Mouse (Mus musculus) adrenal gland, postnatal 4 days (tissue): ENCODE measurements around the gene Lrrc8a. TPM values are rescaled to one million over a fixed set of nuclear protein-coding genes. Genes with fewer than 3 reads are reported as not detected.

Experiments used
- DNase-seq, 2 experiments: peaks; one replicate each; pipeline ENCODE4 v3.0.0; 2021 to 2022; ENCODE audit warnings: low spot score in 2 of 2, mixed read lengths in 2 of 2
- total RNA-seq, 2 experiments: library from RNA; stranded (reverse); gene quantifications; 2 replicates each; pipeline ENCODE4 v1.2.3; 2021

Lrrc8a gene
- total RNA-seq, 2 experiments from 2014 or later = 46.2 to 47.3 TPM

DNA sequence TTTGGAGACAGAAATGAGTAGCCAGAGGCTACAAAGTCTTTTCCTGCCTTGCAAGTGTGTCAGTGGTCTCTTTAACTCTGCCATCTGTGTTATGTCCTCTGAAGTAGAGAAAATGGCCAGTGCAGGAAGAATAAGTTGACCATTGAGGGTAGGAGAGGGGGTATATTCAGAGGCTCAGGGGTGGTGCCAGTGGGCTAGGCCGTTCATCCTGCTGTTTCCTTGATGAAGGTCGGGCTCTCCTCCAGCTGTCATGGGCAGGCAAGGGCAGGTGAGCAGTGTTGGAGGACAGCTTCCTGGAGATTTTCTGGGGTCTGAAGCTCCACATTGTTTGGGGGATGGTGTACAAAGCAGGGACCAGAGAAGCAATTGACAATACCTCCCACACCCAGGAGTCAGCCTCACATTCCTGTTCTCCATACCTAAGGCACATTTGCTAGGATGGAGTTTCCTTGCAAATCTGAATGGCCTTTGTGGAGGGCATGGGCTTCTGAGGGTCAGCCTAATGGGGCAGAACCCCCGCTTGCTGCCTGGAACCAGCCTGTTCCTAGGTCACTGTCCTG, 1.5 kb downstream of the Lrrc8a start:
- DNase-seq = no peak

DNA sequence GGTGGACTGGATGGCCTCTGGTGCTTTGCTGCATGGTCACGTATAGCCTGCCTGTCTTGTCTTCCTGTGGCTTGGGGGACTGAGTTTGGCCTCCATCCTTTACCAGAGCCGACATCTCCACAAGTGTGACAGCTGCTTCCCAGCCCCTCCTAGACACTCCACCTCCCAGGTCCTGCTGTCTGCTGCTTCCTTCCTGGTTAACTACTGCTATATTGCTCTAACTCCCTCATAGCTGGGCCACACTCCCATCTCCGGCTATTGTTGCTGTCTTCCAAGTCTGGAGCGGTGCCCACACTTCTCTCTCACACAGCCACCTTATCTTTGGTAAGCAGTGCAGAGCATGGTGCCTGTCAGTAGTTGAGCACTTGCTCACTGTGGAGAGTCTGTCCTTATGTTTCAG, 2.3 kb downstream of the Lrrc8a start:
- DNase-seq = no peak

DNA sequence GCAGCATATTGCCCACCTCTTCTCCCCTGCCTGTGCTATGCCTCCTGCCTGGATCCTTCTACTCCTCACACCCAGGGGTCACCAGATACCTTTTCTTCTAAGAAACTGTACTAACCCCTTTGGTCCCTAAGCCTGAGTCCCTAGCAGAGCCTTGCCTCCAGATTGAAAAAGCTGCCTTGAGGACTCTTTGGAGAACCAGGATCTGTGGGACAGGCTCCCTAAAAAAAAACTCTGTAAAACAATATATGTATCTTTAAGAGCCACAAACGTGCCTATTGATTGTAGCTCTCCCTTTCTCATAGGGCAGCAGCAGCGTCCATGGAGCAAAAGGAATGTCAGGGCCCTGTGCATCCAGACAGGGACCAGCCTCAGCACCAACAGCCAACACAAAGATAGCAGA, 2.8 kb downstream of the Lrrc8a start, which contains the start of gene Gm28035:
Gene Gm28035, plus strand, starts transcription at position 301 of the 400 bp plus-strand sequence.
- DNase-seq = no peak

DNA sequence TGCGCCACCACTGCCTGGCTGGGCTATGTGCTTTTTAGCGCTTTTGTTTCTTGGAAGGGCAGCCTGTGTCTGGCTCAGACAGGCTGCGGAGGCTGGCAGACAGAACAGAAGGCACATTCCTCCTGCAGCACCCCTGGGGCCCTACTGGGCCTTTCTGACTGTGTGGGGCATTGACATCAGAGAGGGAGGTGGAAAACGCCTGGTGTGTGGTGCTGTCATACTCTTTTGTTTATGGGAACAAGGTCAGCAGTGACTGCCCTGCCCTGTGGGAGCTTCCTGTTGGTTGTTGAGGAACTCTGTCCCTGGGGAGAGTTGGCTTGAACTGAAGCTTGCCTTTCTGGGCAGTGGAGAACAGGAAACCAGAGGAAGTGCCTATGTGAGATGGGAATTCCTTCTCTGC, 5.0 kb downstream of the Lrrc8a start:
- DNase-seq = no peak

DNA sequence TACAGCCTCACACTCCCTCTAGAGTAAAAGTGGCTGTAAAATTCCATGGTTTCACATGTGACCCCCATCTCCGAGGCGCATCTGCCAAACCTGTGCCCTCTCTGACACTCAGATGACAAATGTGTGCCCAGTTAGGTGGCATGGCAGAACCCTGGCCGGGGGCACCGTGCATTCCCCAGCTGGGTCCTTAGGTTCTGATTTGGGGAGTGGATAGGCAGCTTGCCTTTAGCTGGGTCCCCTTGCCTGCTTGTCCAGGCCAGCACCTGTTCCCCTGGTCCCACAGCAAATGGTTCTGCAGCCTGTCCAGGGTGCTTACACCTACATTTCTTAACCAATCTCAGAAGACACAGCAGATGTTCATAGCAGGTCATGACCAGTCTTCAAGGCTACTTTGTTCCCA, 5.9 kb downstream of the Lrrc8a start:
- no peak for DNase-seq

DNA sequence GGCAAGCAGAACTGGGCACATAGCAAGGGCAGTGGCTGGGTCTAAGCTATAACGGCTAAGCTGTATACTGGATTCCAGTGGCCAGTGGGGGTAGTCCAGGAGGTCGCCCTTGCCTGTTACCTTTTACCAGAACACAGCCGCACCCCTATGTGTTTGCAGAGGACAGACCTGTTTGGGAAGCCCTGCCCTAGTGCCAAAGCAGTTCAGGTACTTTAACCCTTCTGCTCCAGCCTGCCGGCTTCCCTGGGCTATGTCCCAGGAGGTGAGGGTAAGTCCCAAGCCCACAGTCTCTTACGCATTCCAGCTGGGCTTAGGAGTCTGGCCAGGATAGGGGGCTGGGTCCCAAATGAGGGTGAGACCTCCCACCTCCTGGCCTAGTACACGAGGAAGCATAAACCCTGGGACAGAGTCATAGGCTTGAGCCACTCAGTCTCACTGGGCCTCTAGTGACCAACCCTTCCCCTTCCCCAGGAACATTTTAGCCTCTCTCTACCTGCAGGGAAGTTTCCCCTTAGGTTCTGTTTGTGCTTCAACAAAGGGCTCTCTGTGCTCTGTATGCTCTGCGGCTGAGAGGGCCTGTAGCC, 7.2 kb downstream of the Lrrc8a start:
- no peak for DNase-seq

DNA sequence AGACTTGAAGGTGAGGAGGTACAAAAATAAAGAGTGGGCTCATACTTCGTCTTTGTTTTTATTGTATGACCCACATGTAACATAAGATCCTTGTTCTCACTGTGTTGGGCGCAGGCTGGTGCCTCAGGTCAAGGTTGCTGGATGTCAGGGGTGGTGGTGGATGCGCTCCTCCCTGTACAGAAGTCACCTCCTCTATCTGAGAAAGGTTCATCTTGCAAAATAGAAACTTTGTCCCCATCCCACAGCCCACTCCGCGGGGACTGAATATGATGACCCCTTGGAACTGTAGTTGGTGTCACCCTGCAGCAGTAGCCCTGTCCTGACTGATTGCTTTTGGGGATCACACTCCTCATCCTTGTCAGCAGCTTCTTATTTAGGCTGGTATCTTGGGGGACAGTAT, 9.5 kb downstream of the Lrrc8a start:
- DNase-seq = no peak

DNA sequence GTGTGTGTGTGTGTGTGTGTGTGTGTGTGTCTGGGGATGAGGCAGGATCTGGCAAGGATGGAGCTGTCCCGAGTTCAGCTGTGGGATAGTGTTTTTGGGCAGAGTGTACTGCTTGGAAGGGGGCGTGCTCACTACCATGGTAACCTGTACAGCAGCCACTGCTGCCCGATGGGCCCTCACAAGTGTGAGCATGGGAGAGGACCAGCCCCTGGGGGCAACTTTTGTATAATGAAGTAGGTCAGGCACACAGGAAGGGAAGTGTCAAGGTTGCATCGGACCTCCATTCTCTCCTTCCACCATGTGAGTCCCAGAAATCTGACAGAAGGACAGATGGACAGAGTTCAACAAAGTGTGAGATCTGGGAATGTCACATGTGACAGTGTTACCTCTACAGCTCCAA, 10.2 kb downstream of the Lrrc8a start:
- no peak for DNase-seq

DNA sequence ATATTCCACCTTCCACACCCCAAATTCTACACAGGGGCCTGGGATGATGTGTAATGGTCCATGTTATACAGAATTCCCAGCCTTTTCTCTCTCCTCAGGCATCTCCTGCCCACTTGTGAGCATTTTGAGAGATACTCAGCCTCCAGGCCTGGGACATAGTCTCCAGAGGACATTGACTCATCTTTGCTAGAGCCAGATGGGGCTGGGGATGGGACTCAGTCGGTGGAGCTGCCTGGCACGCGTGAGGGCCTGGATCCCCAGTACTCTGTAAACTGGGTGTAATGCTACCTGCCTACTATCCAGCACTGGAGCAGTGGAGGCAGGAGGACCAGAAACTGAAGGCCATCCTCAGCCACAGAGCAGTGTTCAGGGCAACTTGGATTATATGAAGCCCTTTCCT, 11.7 kb downstream of the Lrrc8a start:
- no peak for DNase-seq

DNA sequence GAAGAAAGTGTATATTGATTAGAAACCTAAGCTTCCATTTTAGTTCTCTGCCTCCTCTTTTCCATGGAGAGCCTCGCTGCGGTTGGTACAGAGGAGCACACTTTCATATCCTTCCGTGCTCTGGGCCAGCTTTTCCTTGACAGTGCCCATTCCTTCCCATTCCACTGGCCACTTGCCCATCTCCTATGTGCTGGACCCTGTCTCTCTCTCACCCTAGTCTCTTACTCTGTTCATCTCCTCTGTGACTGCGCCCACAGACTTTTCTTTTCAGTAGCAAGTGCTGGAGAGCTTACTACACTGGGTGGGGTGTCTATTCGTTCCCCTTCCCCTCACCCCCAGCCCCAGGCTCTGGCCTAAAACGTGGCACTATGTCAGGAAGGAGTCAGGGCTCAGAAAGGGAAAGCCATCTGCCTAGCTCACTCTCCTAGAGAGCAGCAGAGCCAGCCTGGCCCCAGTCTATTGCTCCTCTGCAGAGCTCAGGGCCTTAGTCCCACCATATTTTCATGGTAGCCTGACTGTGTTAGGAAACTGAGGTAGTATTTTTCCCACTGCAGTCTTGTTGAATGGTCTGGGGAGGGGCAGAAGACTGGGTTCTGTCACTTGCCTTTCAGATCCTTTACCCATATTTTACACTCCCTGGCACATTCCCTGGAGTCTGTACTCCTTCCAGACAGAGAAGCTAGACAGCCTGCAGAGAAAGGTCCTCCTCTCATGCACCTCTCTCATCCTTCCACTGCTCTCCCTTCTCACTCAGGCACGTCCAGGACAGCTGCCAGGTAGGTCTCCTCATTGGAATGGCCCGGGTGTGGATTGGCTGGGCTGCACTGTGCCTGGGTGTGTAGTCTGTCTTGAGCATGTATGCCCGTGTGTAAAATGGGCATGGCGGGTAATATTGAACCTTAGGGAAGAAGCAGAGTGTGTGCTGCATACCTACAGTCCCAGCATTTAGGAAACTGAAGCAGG, 12.9 kb downstream of the Lrrc8a start:
- no peak for DNase-seq

DNA sequence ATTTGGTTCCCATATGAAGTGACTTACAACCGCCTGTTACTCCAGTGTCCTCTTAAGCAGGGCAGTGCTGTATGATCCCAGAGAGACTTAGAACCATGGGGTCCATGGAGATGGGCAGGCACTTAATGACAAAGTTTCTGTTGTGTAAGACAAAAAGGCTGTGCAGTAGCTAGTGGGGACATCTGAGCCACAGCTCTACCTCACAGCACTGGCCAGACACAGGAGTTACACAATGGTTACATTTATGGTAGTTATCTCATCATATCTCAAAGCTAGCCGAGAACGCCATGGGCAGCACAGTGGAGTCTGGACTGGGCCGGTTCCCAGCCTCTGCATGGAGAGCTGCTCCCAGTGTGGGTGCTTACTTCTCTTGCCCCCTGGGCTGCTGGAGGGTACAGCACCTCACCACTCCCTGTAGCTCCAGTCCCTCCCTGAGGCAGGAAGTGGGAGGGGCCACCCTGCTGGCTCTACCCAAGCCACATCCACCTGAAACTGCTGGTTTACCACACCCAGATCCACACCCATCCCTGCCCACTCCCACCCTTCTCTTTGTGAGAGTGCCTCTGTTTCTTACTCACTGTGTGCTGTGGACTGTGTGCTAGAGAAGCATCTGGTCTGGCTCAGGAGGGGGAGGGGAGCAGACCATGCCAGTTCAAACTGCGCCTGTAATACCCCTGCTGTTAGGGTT, 14.0 kb downstream of the Lrrc8a start:
- DNase-seq = no peak

DNA sequence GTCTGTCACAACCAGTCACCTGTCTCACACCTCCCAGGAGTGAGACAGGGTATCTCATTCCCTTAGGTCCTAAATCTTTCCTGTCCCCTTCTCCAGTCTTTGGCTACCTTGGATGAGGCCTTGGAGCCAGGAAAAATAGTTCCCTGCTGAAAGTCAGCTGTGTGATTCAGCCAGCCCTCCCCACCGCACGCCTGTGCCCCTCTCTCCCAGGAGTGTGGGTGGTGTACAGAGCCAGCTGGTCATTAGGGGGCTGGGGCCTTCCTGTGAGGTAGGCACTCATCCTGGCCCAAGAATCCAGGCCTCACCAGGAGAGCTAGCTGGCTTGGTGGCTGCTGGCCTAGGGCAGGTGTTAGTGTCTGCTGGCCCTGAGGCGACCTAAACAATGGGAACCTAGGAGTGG, 15.0 kb downstream of the Lrrc8a start:
- DNase-seq = no peak

DNA sequence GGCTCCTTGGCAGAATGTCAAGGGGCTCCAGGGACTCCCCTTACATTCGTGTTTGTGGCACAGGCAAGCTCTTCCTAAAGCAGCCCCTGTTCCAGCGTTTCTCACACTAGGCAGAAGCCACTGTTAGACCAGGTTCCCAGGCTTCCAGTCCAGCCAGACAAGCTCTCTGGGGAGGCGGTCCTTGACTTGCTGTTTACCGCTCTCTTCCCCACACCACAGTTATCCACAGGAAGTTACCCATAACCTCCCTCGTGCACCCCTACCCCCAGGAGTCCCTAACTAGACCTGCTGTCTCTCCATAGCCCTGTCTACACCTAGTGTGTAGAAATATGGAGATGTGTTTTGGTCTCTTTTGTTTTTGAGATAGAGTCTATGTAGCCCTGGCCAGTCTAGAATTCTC, 16.3 kb downstream of the Lrrc8a start:
- no peak for DNase-seq

DNA sequence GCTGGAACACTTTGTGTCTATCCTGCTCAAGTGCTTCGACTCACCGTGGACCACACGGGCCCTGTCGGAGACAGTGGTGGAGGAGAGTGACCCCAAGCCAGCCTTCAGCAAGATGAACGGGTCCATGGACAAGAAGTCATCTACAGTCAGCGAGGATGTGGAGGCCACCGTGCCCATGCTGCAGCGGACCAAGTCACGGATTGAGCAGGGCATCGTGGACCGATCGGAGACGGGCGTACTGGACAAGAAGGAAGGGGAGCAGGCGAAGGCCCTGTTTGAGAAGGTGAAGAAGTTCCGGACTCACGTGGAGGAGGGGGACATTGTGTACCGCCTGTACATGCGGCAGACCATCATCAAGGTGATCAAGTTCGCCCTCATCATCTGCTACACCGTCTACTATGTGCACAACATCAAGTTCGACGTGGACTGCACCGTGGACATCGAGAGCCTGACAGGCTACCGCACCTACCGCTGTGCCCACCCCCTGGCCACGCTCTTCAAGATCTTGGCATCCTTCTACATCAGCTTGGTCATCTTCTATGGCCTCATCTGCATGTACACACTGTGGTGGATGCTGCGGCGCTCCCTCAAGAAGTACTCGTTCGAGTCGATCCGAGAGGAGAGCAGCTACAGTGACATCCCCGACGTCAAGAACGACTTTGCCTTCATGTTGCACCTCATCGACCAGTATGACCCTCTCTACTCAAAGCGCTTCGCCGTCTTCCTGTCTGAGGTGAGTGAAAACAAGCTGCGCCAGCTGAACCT, 18.3 kb downstream of the Lrrc8a start:
- DNase-seq = no peak

DNA sequence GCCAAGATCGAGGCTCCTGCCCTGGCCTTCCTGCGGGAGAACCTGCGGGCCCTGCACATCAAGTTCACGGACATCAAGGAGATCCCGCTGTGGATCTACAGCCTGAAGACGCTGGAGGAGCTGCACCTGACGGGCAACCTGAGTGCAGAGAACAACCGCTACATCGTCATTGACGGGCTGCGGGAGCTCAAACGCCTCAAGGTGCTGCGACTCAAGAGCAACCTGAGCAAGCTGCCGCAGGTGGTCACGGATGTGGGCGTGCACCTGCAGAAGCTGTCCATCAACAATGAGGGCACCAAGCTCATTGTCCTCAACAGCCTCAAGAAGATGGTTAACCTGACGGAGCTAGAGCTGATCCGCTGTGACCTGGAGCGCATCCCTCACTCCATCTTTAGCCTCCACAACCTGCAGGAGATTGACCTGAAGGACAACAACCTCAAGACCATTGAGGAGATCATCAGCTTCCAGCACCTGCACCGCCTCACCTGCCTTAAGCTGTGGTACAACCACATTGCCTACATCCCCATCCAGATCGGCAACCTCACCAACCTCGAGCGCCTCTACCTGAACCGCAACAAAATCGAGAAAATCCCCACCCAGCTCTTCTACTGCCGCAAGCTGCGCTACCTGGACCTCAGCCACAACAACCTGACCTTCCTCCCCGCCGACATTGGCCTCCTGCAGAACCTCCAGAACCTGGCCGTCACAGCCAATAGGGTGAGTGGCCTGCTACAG, 19.3 kb downstream of the Lrrc8a start:
- no peak for DNase-seq

DNA sequence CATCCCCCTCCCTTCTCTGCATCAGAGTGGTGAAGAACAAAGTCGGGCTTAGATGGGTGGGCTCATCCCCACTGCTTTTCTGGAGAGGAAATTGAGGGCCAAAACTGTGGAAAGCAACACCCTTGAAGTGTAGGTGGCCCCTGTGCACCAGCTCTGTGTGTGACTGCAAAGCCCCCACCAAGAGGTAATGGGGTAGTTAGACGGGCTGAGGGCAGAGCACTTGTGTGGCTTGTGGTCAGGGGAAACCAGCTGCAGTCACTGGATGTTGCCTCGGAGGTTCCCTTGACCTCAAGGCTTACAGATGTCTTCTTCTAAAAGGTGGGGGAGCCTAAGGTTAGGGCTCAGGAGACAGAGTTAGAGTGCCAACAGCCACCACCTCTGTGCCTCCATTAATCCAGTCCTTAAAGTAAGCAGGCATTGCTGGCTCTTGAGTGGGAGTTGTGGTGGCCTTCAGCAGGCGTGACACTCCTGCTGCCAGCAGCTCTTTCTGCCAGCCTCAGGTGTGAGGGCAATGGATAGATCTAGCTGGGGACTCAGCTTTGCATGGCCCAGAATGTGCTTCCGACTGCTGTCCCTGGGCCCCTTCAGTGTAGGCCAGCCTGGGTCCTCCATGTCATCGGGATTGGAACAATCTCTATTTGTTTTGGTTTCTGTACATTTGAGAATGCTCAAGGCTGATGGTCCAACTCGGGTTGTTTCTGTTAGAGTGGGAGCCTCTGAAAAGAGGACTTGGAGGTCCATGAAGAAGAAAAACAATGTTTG, 20.4 kb downstream of the Lrrc8a start:
- DNase-seq = no peak

DNA sequence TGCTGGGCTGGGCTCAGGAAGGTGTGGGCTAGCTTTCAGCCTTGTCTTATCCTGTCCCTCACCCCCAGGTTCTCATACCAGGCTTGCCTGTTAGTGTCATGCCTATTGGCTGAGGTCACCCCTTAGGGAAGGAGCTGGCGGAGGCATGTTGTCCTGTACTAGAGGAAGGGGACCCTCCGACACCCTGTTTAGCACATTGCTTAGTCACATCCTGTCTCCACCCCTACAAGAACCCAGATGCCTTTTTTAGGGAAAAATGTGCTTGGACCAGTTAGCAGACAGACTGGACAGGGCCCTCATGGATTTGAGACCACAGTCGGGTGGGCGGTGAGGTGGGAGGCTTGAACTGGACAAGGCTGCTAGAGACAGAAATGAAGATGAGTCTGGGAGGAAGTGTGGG, 21.1 kb downstream of the Lrrc8a start:
- no peak for DNase-seq

DNA sequence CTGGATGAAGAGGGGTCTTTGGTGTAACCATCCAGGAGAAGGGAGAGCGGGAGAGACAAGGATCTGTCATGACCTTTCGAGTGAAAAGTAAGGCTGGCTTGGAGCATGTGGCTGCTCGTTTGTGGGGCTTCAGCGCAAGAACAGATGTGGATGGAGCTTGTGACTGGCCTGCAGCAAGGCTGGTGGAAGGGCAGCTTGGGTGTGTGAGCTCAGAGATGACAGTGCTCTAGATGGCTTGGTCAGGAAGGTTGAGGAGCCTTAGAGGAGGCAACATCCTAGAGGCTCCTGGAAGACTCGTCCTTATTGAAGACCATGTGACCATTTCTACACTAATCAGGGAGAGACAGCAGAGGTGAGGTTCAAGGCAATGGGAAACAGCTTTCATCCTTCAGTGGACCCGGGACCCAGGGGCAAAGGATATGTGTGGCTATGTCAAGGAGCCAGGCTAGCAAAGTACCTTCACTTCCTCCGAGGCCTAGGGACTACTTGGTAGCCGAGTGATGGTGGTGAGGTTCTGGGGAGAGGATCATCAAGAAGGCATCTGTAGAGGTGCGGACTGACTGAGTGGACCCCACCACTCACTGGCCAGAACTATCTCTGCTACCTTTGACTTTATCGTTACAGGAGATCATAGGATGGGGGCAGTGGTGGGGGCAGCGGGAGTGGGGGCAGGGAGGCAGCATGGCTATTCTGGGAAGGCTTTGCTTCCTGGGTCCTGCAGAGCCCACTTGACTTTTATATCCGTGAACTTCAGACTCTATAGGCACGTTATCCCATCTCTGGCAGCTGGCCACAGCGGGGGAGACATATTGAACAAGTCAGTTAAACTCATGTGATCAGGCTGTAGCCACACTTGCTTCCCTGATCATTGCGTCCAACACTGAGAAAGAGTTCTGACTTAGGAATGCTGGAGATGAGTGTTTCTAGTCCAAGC, 21.9 kb downstream of the Lrrc8a start:
- no peak for DNase-seq
